Mouse (Mus musculus) mesoderm, embryonic 11.5 days (tissue): ENCODE results near the gene Zdhhc7.

Experiments
- DNase-seq: peaks from one replicate; pipeline ENCODE4 v3.0.0-alpha.2; 2012; ENCODE audit warnings: low read depth, low spot score

The Zdhhc7 gene

DNA sequence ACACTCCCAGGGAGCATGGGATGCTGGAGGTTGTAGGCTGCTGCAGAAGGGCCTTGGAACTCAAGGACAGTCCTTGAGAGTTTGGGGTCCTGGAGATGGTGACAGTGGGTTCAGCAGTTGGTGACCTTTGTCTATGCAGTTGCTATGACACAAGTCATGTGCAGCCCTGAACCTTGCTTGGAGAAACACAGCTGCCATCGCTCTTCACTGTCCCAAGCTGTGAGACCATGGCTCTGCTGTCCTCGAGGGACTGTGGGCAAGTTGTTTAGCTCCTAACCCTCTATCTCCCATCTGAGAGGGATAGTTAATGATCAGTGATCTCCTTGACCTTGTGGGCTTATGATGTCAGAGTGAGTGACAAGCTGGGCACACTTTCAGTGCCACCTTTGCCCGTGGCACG lies 64.7 kb downstream of the Zdhhc7 start:
- no peak for DNase-seq

DNA sequence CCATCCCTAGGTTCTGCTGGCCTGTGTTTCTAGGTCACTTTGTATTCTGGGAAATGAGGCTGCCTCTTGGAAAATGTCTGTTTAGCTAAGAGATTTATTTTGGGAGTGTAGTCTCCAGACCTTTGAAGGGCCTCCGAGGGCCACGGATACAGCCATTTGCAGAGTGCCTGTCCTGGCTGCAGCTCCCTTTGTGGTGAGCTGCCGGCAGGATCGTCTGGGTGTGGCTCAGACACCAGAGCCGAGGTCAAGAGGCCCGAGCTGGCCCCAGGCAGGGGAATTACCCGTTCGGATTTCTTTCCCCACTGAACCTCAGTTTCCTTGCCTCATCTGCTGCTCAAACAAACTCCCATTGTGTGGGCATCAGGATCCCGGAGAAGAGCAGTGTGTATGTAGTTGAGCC lies 65.2 kb downstream of the Zdhhc7 start:
- DNase-seq = no peak

DNA sequence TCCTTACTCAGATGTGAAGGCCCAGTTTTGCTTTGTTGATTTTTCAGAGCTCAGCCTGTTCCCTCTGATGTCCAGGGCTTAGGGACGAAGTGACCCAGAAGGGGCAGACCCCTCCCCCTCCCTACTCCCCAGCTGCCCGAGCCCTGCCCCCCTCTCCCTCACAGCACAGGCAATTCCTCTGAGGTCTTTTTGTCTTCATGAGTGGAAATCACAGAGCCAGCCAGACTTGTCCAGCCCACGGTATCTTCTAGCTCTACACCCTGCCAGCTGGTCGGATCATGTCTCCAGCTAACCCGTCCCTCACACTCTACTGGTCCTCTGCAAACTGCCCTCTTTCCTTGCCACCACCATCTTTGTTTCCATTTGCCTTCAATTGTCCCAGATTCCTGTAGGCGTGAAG lies 66.8 kb downstream of the Zdhhc7 start:
- no peak for DNase-seq

DNA sequence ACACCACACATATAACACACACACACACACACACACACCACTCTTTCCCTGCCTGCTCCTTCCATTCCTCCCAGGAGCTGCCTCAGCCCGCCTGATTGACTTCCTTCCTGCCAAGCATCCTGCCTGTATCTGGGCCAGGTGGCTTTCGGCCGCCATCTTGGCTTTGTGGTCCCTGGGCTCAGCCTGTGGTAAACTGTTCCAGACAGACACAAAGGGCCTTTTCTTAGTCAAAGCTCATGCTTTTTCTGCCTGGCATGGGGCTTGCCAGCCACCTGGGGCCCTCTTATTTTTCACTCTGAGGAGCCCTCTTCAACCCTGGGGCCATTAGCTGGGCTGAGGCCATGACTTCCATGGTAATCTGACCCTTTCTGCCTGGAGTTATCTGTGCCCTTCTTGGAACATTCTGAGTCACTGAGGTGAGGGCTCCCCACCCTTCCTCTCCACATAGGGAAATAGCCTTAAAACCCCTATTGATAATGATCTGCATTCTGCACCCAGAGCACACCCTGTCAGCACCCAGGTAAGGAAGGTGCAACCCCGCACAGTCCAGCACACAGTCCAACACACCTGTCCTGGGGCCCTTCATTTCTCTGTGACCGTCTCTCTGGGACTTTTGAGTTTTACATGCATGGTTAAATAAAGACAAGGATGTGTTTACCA lies 68.6 kb downstream of the Zdhhc7 start:
- no peak for DNase-seq
